Mouse (Mus musculus): ENCODE measurements around the gene Sgpp1. TPM values are rescaled to one million over a fixed set of nuclear protein-coding genes. Genes with fewer than 3 reads are reported as not detected.

Gene Sgpp1
- polyA plus RNA-seq, 1 experiment from 2014 or later, result 21.0 TPM

DNA sequence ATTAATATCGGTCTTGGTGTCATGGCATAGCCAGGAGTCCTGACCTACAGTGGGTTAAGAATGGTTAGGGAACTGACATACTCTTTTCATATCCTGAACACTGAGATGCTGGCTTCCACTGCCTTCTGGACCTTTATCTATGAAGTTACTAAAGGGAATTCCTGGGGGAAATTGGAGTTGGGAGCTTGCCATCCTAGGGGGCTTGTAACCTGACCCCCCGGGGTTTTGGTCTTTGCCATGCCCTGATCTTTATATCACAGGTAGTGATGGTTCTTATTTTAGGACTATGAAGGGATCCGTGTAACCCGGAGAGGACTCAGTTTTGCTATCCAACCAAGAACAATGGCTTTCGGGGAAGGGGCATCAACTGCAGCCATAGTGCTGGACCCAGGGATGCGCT lies 64.9 kb downstream of the Sgpp1 start:
- no peak for DNase-seq (ENCODE audit: low spot score)
- H3K27ac ChIP-seq (ENCODE audit: low read depth, low read length), result no peak overlapping the region

DNA sequence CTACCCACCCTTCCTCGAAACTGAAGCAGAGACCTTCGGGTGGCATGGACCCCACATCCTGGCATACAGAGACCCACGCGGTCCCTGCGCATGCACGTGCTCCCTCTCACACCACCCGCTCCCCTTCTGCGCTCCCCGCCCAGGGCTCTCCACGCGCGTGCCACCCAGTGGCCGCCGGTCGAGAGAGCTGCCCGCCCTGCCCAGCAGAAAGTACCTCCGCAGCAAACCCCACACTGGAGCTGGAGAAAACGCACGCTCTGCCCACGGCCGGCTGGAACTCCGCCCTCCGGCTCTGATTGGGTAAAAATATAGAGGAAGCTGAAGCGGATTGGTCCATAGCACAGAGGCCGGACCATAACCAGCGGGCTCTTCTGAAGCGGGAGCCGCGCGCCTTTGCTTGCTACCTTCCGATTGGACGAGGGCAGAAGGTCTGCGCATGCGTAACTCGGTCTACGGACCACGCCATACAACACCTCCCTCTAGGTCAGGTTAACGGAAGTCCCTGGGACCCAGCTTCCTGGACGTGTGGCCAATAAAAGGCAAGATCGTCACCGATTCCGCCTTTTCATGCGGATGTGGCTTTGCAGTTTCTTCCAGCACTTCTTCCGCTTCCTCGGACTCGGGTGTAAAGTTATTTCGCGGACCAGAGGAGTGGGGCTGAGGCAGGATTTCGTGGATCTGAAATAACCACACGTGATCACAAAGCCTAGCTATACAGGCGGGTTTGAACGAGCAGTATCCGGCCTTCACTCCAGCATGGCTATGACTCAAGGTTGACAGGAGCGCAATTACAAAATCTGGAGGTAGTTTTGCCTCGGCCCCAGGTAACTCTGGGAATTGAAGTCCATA lies 66.0 kb downstream of the Sgpp1 start, which contains the start of gene Wdr89:
TSS of gene Wdr89 (minus strand) at position 280 of the 849 bp plus-strand sequence.
- H3K27me3 ChIP-seq (replicated peaks; ENCODE audit: control insufficient read depth, insufficient read depth, low read length), result no peaks in the 10 kb centered on the region
- H3K9me3 ChIP-seq (ENCODE audit: control insufficient read depth, low read length), result no peaks in the 10 kb centered on the region
- no peaks in the 10 kb centered on the region for H3K36me3 ChIP-seq (ENCODE audit: control insufficient read depth, insufficient read depth, low read length)
- peak; percentile 96 for DNase-seq (ENCODE audit: low spot score)
- peak within 1 kb of the TSS; percentile 90 for H3K9ac ChIP-seq (ENCODE audit: low read depth, low read length)
- peak; percentile 97 for ATAC-seq (replicated peaks; ENCODE audit: low FRiP score)
- under 1% methylated on average over 55 of the region's 55 CpGs for WGBS
- H3K4me3 ChIP-seq (ENCODE audit: low read depth, low read length), result peak within 1 kb of the TSS; percentile 78
- peaks cover 9% of the 10 kb centered on the region for H3K4me1 ChIP-seq (replicated peaks; ENCODE audit: control insufficient read depth, insufficient read depth, low read length)
- H3K27ac ChIP-seq (ENCODE audit: low read depth, low read length), result peak within 1 kb of the TSS; percentile 87
- H3K4me2 ChIP-seq, result peak within 1 kb of the TSS; percentile 83

More for the DNA sequence above, 64.9 kb downstream of the Sgpp1 start:
- Histone ChIP-seq H3K4me3 (ENCODE audit: low read depth, low read length) (peak overlapping the region; percentile 78), H3K9me3 (ENCODE audit: control insufficient read depth, low read length) (no peaks in the 10 kb centered on the region), H3K9ac (ENCODE audit: low read depth, low read length) (peak overlapping the region; percentile 76), H3K4me2 (peak overlapping the region; percentile 81), H3K27me3 (replicated peaks; ENCODE audit: control insufficient read depth, insufficient read depth, low read length) (no peaks in the 10 kb centered on the region), H3K36me3 (ENCODE audit: control insufficient read depth, insufficient read depth, low read length) (no peaks in the 10 kb centered on the region), H3K4me1 (replicated peaks; ENCODE audit: control insufficient read depth, insufficient read depth, low read length) (peaks cover 9% of the 10 kb centered on the region)
- ATAC-seq (replicated peaks; ENCODE audit: low FRiP score), result no peak
- WGBS, result 83% methylated on average over 6 of the region's 6 CpGs

DNA sequence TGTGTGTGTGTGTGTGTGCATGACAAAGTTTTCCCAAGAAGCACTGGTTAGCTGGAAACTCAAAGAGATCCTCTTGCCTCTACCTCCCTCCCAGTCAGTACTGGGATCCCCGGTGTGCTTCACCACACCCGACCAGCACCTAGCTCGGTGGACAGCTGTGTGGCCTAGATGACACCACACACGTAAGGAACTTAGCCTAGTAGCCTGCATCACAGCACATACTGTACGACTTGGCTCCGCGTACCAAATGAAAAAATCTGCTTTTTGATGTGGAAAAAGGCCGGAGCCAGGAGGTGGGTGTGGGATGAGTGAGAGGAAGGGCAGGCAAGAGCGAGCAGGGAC lies 66.6 kb downstream of the Sgpp1 start:
- H3K36me3 ChIP-seq (ENCODE audit: control insufficient read depth, insufficient read depth, low read length), result no peaks in the 10 kb centered on the region
- H3K4me1 ChIP-seq (replicated peaks; ENCODE audit: control insufficient read depth, insufficient read depth, low read length), result peaks cover 9% of the 10 kb centered on the region
- peak overlapping the region; percentile 87 for H3K27ac ChIP-seq (ENCODE audit: low read depth, low read length)
- H3K4me2 ChIP-seq, result peak overlapping the region; percentile 83
- H3K27me3 ChIP-seq (replicated peaks; ENCODE audit: control insufficient read depth, insufficient read depth, low read length), result no peaks in the 10 kb centered on the region
- peak overlapping the region; percentile 90 for H3K9ac ChIP-seq (ENCODE audit: low read depth, low read length)
- peak; percentile 61 for ATAC-seq (replicated peaks; ENCODE audit: low FRiP score)
- DNase-seq (ENCODE audit: low spot score), result no peak
- no peaks in the 10 kb centered on the region for H3K9me3 ChIP-seq (ENCODE audit: control insufficient read depth, low read length)
- WGBS, result under 1% methylated on average over 9 of the region's 9 CpGs
- H3K4me3 ChIP-seq (ENCODE audit: low read depth, low read length), result peak overlapping the region; percentile 78

DNA sequence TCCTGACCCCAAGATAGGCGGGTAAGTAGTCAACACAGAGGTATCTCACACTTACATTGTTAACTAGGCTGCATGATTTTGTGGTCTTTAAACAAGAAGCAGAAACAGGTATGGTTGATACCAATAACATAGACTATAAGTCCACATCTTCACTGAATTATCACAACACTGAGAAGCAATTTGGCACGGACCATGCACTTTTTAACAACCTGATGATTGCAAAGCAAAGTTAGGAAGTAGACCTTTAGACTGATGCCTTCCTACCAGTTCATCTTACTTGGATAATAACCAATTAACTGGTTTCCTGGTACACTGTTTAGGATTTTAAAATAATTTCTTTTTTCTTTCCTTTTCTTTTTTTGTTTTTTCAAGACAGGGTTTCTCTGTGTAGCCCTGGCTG lies 67.3 kb downstream of the Sgpp1 start:
- Histone ChIP-seq H3K4me3 (ENCODE audit: low read depth, low read length) (no peak overlapping the region; the same call in 1 of the 2 replicates), H3K4me1 (replicated peaks; ENCODE audit: control insufficient read depth, insufficient read depth, low read length) (peaks cover 9% of the 10 kb centered on the region), H3K27me3 (replicated peaks; ENCODE audit: control insufficient read depth, insufficient read depth, low read length) (no peaks in the 10 kb centered on the region), H3K9me3 (ENCODE audit: control insufficient read depth, low read length) (no peaks in the 10 kb centered on the region), H3K9ac (ENCODE audit: low read depth, low read length) (peak overlapping the region; percentile 90; the same call in 1 of the 2 replicates), H3K27ac (ENCODE audit: low read depth, low read length) (no peak overlapping the region), H3K36me3 (ENCODE audit: control insufficient read depth, insufficient read depth, low read length) (no peaks in the 10 kb centered on the region), H3K4me2 (peak overlapping the region; percentile 83)
- WGBS, result 78% methylated on average over 2 of the region's 2 CpGs
- no peak for DNase-seq (ENCODE audit: low spot score)
- ATAC-seq (replicated peaks; ENCODE audit: low FRiP score), result no peak

DNA sequence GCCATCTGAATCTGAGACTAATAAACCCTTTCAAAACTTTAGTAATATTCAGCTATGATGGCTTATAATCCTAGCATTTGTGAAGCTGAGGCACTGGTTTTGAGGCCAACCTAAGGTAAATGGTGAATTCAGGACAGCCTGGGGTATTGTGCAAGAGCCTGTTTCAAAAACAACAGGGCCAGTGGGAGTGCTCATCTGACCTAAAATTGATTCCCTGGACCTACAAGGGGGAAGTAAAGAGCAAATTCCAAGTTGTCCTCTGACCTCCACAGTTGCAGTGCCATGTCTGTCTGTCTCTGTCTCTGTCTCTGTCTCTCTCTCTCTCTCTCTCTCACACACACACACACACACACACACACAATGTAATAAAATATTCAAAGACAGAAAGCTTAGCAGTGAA lies 68.6 kb downstream of the Sgpp1 start:
- Histone ChIP-seq H3K27me3 (replicated peaks; ENCODE audit: control insufficient read depth, insufficient read depth, low read length) (no peaks in the 10 kb centered on the region), H3K4me1 (replicated peaks; ENCODE audit: control insufficient read depth, insufficient read depth, low read length) (peaks cover 9% of the 10 kb centered on the region), H3K36me3 (ENCODE audit: control insufficient read depth, insufficient read depth, low read length) (no peaks in the 10 kb centered on the region), H3K9ac (ENCODE audit: low read depth, low read length) (no peak overlapping the region), H3K9me3 (ENCODE audit: control insufficient read depth, low read length) (no peaks in the 10 kb centered on the region), H3K4me3 (ENCODE audit: low read depth, low read length) (no peak overlapping the region), H3K27ac (ENCODE audit: low read depth, low read length) (no peak overlapping the region), H3K4me2 (no peak overlapping the region)
- DNase-seq (ENCODE audit: low spot score) (no peak), ATAC-seq (replicated peaks; ENCODE audit: low FRiP score) (no peak)

DNA sequence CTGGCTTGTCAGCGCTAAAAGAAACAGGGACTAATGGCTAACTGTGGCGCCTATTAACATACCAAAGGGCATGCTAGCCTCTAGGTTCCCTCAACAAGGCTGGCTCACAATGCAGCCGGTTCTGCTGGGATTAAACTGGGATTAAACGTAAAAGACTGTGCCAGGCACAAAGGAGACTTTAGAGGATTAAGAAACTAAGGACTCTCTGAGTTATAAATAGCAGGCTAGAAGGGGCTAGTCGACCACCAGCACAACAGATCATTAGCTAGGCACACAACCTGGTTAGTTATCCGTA lies 71.1 kb downstream of the Sgpp1 start:
- H3K4me3 ChIP-seq (ENCODE audit: low read depth, low read length), result no peak overlapping the region

More for the DNA sequence above, 71.1 kb downstream of the Sgpp1 start:
- no peak overlapping the region for H3K4me2 ChIP-seq
- no peaks in the 10 kb centered on the region for H3K9me3 ChIP-seq (ENCODE audit: control insufficient read depth, low read length)
- no peaks in the 10 kb centered on the region for H3K36me3 ChIP-seq (ENCODE audit: control insufficient read depth, insufficient read depth, low read length)
- 59% methylated on average over 6 of the region's 6 CpGs for WGBS
- no peak overlapping the region for H3K27ac ChIP-seq (ENCODE audit: low read depth, low read length)
- ATAC-seq (replicated peaks; ENCODE audit: low FRiP score), result no peak
- H3K9ac ChIP-seq (ENCODE audit: low read depth, low read length), result no peak overlapping the region
- H3K27me3 ChIP-seq (replicated peaks; ENCODE audit: control insufficient read depth, insufficient read depth, low read length), result no peaks in the 10 kb centered on the region
- DNase-seq (ENCODE audit: low spot score), result no peak
- peaks cover 3% of the 10 kb centered on the region for H3K4me1 ChIP-seq (replicated peaks; ENCODE audit: control insufficient read depth, insufficient read depth, low read length)

Other genes with a start within 250 kb of the Sgpp1 start
- 10.0 and 10.7 TPM in 2 replicates for gene Ppp2r5e, start 139.5 kb downstream of the Sgpp1 start, polyA plus RNA-seq (2014; fragmentation: Nextera tagmentation; extraction: Ambion mirVana)
- gene Wdr89, start 66.2 kb downstream of the Sgpp1 start, polyA plus RNA-seq (2014; fragmentation: Nextera tagmentation; extraction: Ambion mirVana), result 16.5 and 17.3 TPM in 2 replicates
- 17.9 and 21.5 TPM in 2 replicates for gene Syne2, start 82.4 kb upstream of the Sgpp1 start, polyA plus RNA-seq (2014; fragmentation: Nextera tagmentation; extraction: Ambion mirVana)